Mouse (Mus musculus): ENCODE measurements around the gene Rad17.

GRCm38 (mm10) chr13:100603738-100604095 lies 47.1 kb downstream of the Rad17 start:
- TF ChIP-seq CTCF (IDR thresholded peaks at IDR 0.05; ENCODE audit: low read depth, low read length) (no peak), POLR2A (IDR thresholded peaks at IDR 0.05; ENCODE audit: extremely low read depth, insufficient read depth, low read length) (no peak)
